Mouse (Mus musculus): ENCODE measurements around the gene Adcyap1.

The Adcyap1 gene

GRCm38 (mm10) chr17:93198717-93199116, at the start of gene Adcyap1:
Gene Adcyap1, plus strand, starts transcription at chr17:93199017.
- DNase-seq (ENCODE audit: low spot score) = no peak

GRCm38 (mm10) chr17:93158280-93158851, 40.5 kb upstream of the Adcyap1 start:
- peak; percentile 65 for DNase-seq (ENCODE audit: low spot score)

- DNase-seq (ENCODE audit: low spot score) = no peak
These were observed 29.2 kb upstream of the Adcyap1 start for GRCm38 (mm10) chr17:93169572-93169971.

GRCm38 (mm10) chr17:93196846-93197245, 2.0 kb upstream of the Adcyap1 start:
- peak; percentile 11 for DNase-seq (ENCODE audit: low spot score)

- no peak for DNase-seq (ENCODE audit: low spot score)
These were observed 604 bp upstream of the Adcyap1 start for GRCm38 (mm10) chr17:93198213-93198612.

- no peak for DNase-seq (ENCODE audit: low spot score)
These were observed 401 bp downstream of the Adcyap1 start for GRCm38 (mm10) chr17:93199218-93199617.

- no peak for DNase-seq (ENCODE audit: low spot score)
These were observed 930 bp downstream of the Adcyap1 start for GRCm38 (mm10) chr17:93199747-93200146.

- no peak for DNase-seq (ENCODE audit: low spot score)
These were observed 1.8 kb downstream of the Adcyap1 start for GRCm38 (mm10) chr17:93200386-93201264.

GRCm38 (mm10) chr17:93201265-93201925, 2.6 kb downstream of the Adcyap1 start:
- peak; percentile 4 for DNase-seq (ENCODE audit: low spot score)

- peak; percentile 5 for DNase-seq (ENCODE audit: low spot score)
These were observed 3.6 kb downstream of the Adcyap1 start for GRCm38 (mm10) chr17:93202165-93203075.

- peak; percentile 5 for DNase-seq (ENCODE audit: low spot score)
These were observed 4.5 kb downstream of the Adcyap1 start for GRCm38 (mm10) chr17:93203076-93204031.

GRCm38 (mm10) chr17:93217785-93218184, 19.0 kb downstream of the Adcyap1 start:
- no peak for DNase-seq (ENCODE audit: low spot score)

- DNase-seq (ENCODE audit: low spot score) = no peak
These were observed 19.8 kb downstream of the Adcyap1 start for GRCm38 (mm10) chr17:93218640-93219039.

GRCm38 (mm10) chr17:93237355-93237754, 38.5 kb downstream of the Adcyap1 start:
- DNase-seq (ENCODE audit: low spot score) = no peak

Measured in layer of hippocampus, adult 11-12 months (tissue).